ENCODE assay signal across 31 mouse cellular contexts in the genomic region with DNA sequence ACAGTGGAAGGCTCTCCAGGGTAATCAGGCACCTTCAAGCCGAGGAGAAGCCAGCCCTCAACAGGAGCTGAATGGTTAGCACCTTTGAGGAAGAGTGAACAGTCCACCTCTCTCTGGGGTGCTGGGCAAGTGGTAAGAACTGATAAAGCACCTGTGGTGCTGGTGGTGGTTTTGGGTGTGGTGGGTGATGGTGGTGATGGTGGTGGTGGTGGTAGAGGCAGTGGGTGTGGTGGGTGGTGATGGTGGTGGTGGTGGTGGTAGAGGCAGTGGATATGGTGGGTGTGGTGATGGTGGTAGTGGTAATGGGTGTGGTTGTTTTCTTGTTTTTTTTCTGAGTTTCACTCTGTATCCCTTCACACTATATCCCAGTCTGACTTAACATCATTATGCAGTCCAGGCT. TPM values are rescaled to one million over a fixed set of nuclear protein-coding genes. Genes with fewer than 3 reads are reported as not detected.
DNase-seq lines count a peak whose midpoint lies in the region; ATAC-seq and TF ChIP-seq lines count a peak whose summit lies in the region.
"Had no signal": no experiment of that assay in that cellular context is flagged by ENCODE, and none has a peak within 500 bp of the region (broad histone marks: within the 10 kb centered on the region; RNA-seq: fewer than 3 reads in every experiment).

No protein-coding gene starts in this region.

- no peaks in the 10 kb centered on the region for H3K9me3 ChIP-seq in stomach, embryonic 15.5 days
- no peaks in the 10 kb centered on the region for H3K9me3 ChIP-seq in stomach, postnatal 0 days (ENCODE audit: control insufficient read depth, low read length)
- H3K9me3 ChIP-seq in liver, embryonic 14.5 days (ENCODE audit: control insufficient read depth, low read length) = no peaks in the 10 kb centered on the region
- no peaks in the 10 kb centered on the region for H3K9me3 ChIP-seq in forebrain, embryonic 16.5 days (ENCODE audit: control insufficient read depth, low read length)
- H3K9me3 ChIP-seq: embryonic facial prominence, embryonic 12.5 days; forebrain, embryonic 12.5 days had no signal

- no peak overlapping the region for H3K4me3 ChIP-seq in stomach, embryonic 15.5 days (replicated peaks)
- H3K4me3 ChIP-seq in stomach, postnatal 0 days (ENCODE audit: low read depth, low read length) = no peak overlapping the region
- H3K4me3 ChIP-seq in liver, embryonic 14.5 days (ENCODE audit: insufficient read depth in 1 of 2, low read depth in 2 of 2, low read length in 2 of 2) = no peak overlapping the region
- H3K4me3 ChIP-seq in left cerebral cortex, adult 2 months = no peak overlapping the region
- H3K4me3 ChIP-seq in forebrain, embryonic 16.5 days (replicated peaks; ENCODE audit: low read length) = no peak overlapping the region
- H3K4me3 ChIP-seq: embryonic facial prominence, embryonic 12.5 days; forebrain, embryonic 12.5 days; heart, adult 2 months; layer of hippocampus, adult 2 months had no signal

- no peaks in the 10 kb centered on the region for H3K27me3 ChIP-seq in stomach, embryonic 15.5 days (replicated peaks)
- H3K27me3 ChIP-seq in stomach, postnatal 0 days (ENCODE audit: control insufficient read depth, insufficient read depth, low read length) = no peaks in the 10 kb centered on the region
- no peaks in the 10 kb centered on the region for H3K27me3 ChIP-seq in liver, embryonic 14.5 days (ENCODE audit: control insufficient read depth, insufficient read depth, low read length)
- H3K27me3 ChIP-seq in forebrain, embryonic 16.5 days (replicated peaks; ENCODE audit: control insufficient read depth, insufficient read depth, low read length) = no peaks in the 10 kb centered on the region
- H3K27me3 ChIP-seq: embryonic facial prominence, embryonic 12.5 days; forebrain, embryonic 12.5 days had no signal

- H3K4me1 ChIP-seq in stomach, embryonic 15.5 days = peaks cover 4% of the 10 kb centered on the region; the same call in 1 of the 2 replicates
- peaks cover 2% of the 10 kb centered on the region; the same call in 1 of the 2 replicates for H3K4me1 ChIP-seq in stomach, postnatal 0 days (replicated peaks; ENCODE audit: control insufficient read depth, insufficient read depth)
- peaks cover 3 to 29% of the 10 kb centered on the region in 2 experiments; a peak in 2 of 4 replicates for H3K4me1 ChIP-seq in liver, embryonic 14.5 days (replicated peaks; ENCODE audit: control insufficient read depth in 2 of 2, insufficient read depth in 2 of 2, low read length in 1 of 2)
- peaks cover 10% of the 10 kb centered on the region; the same call in 1 of the 2 replicates for H3K4me1 ChIP-seq in forebrain, embryonic 16.5 days (replicated peaks; ENCODE audit: control insufficient read depth, insufficient read depth, low read length)

- H3K4me2 ChIP-seq in stomach, embryonic 15.5 days = no peak overlapping the region
- H3K4me2 ChIP-seq in stomach, postnatal 0 days (replicated peaks; ENCODE audit: low read depth) = no peak overlapping the region
- no peak overlapping the region for H3K4me2 ChIP-seq in liver, embryonic 14.5 days (ENCODE audit: low read depth)
- H3K4me2 ChIP-seq in forebrain, embryonic 16.5 days (ENCODE audit: low read length) = no peak overlapping the region
- H3K4me2 ChIP-seq: embryonic facial prominence, embryonic 12.5 days; forebrain, embryonic 12.5 days; hindbrain, embryonic 14.5 days; lung, embryonic 14.5 days had no signal

- no peak for TF ChIP-seq CTCF in stomach, postnatal 0 days (IDR thresholded peaks at IDR 0.05; ENCODE audit: low read depth)
- no peak for TF ChIP-seq CTCF in liver, embryonic 14.5 days (IDR thresholded peaks at IDR 0.05; ENCODE audit: low read depth)
- TF ChIP-seq CTCF in left cerebral cortex, adult 2 months (IDR thresholded peaks at IDR 0.05) = no peak

- TF ChIP-seq EP300 in stomach, postnatal 0 days (optimal IDR thresholded peaks at IDR 0.05) = no peak
- peak; percentile 22; the same call in 1 of the 2 replicates for TF ChIP-seq EP300 in liver, embryonic 14.5 days (IDR thresholded peaks at IDR 0.05; ENCODE audit: low read depth)

- intact Hi-C loops in left cerebral cortex, adult 2 months (cut with DNase I) = no loop called here
- intact Hi-C loops in left cerebral cortex, postnatal 14 days (cut with DNase I) = no loop called here

- no peak for DNase-seq in stomach, postnatal 0 days (ENCODE audit: low spot score)
- peak in 2 of 3 experiments; percentile 29 to 33 for DNase-seq in liver, embryonic 14.5 days (ENCODE audit: low read depth in 3 of 3, low spot score in 3 of 3)
- no peak for DNase-seq in left cerebral cortex, adult 2 months (ENCODE audit: extremely low spot score in 1 of 2, low spot score in 2 of 2)
- no peak for DNase-seq in left cerebral cortex, postnatal 14 days (ENCODE audit: low spot score in 2 of 2)
- DNase-seq: adrenal gland, postnatal 10 days; cerebellum, adult 11-12 months; cerebellum, adult 9-11 months; embryo, embryonic 11 days; gastrocnemius, postnatal 36 days; heart, adult 2 months; kidney, postnatal 36 days; left cerebral cortex, postnatal 4 days; lung, embryonic 14.5 days; lung, postnatal 14 days; midbrain, embryonic 14.5 days; spleen, adult 18-20 months; thymus, adult 2 months; thymus, postnatal 36 days had no signal

- H3K36me3 ChIP-seq in stomach, embryonic 15.5 days = no peaks in the 10 kb centered on the region
- no peaks in the 10 kb centered on the region for H3K36me3 ChIP-seq in stomach, postnatal 0 days (ENCODE audit: control insufficient read depth, insufficient read depth, low read length)
- no peaks in the 10 kb centered on the region for H3K36me3 ChIP-seq in liver, embryonic 14.5 days (replicated peaks; ENCODE audit: control insufficient read depth, insufficient read depth, low read depth)
- H3K36me3 ChIP-seq in forebrain, embryonic 16.5 days (ENCODE audit: control insufficient read depth, insufficient read depth) = no peaks in the 10 kb centered on the region
- H3K36me3 ChIP-seq: embryonic facial prominence, embryonic 12.5 days; forebrain, embryonic 12.5 days had no signal

- 0 out of 2 replicates have a peak, but pooled peaks have one; percentile 32 for ATAC-seq in stomach, embryonic 15.5 days (ENCODE audit: insufficient read depth, low FRiP score, low read depth)
- ATAC-seq in stomach, postnatal 0 days (ENCODE audit: low FRiP score, low TSS enrichment) = no peak
- peak; percentile 55; the same call in 1 of the 2 replicates for ATAC-seq in erythroid progenitor cell, adult 5-6 weeks (replicated peaks; ENCODE audit: low FRiP score, poor library complexity, severe bottlenecking)
- ATAC-seq in liver, embryonic 14.5 days (ENCODE audit: insufficient read depth) = peak; percentile 87
- ATAC-seq in forebrain, embryonic 16.5 days = no peak
- ATAC-seq: intestine, postnatal 0 days had no signal

- no peak overlapping the region for H3K9ac ChIP-seq in stomach, embryonic 15.5 days
- H3K9ac ChIP-seq in stomach, postnatal 0 days (ENCODE audit: low read length) = no peak overlapping the region
- no peak overlapping the region for H3K9ac ChIP-seq in liver, embryonic 14.5 days (replicated peaks)
- H3K9ac ChIP-seq in forebrain, embryonic 16.5 days (replicated peaks; ENCODE audit: low read depth, low read length) = no peak overlapping the region
- H3K9ac ChIP-seq: embryonic facial prominence, embryonic 12.5 days; forebrain, embryonic 12.5 days; hindbrain, embryonic 14.5 days; lung, embryonic 14.5 days had no signal

- no peak overlapping the region for H3K27ac ChIP-seq in stomach, embryonic 15.5 days
- H3K27ac ChIP-seq in stomach, postnatal 0 days (replicated peaks) = no peak overlapping the region
- H3K27ac ChIP-seq in liver, embryonic 14.5 days = no peak overlapping the region
- H3K27ac ChIP-seq in left cerebral cortex, adult 2 months = no peak overlapping the region
- H3K27ac ChIP-seq in forebrain, embryonic 16.5 days (ENCODE audit: low read length) = no peak overlapping the region
- H3K27ac ChIP-seq: embryonic facial prominence, embryonic 12.5 days; forebrain, embryonic 12.5 days; heart, adult 2 months; hindbrain, embryonic 14.5 days; layer of hippocampus, adult 2 months had no signal

- 100% methylated on average over 1 of the region's 1 CpGs for WGBS in stomach, embryonic 15.5 days
- 94% methylated on average over 1 of the region's 1 CpGs for WGBS in stomach, postnatal 0 days
- 11% methylated on average over 1 of the region's 1 CpGs for WGBS in liver, embryonic 14.5 days (ENCODE audit: insufficient replicate concordance)
- WGBS in forebrain, embryonic 16.5 days = 81% methylated on average over 1 of the region's 1 CpGs

RNA-seq across cellular contexts. Expression of a gene that starts 2.6 kb away (rescaled TPM):
- 1.1 and 1.3 TPM in 2 replicates for polyA plus RNA-seq in stomach, embryonic 15.5 days (2015; fragmentation: Nextera tagmentation; extraction: Ambion mirVana)
- 0.91 and 1.1 TPM in 2 replicates for polyA plus RNA-seq in stomach, postnatal 0 days (2015; fragmentation: Nextera tagmentation; extraction: Ambion mirVana)
- not detected in 2 replicates for total RNA-seq in erythroid progenitor cell, adult 5-6 weeks (2015; ENCODE audit: low replicate concordance)
- not detected in 2 replicates for total RNA-seq in erythroid progenitor cell, adult 5-6 weeks (2017; ENCODE audit: low replicate concordance)
- polyA plus RNA-seq in liver, embryonic 14.5 days (2012; rRNA removed) = 0.04 TPM in 1 of 2 replicates, not detected in the other
- polyA plus RNA-seq in liver, embryonic 14.5 days (2014; fragmentation: Nextera tagmentation; extraction: Ambion mirVana) = 0.21 TPM in 1 of 2 replicates, not detected in the other
- total RNA-seq in left cerebral cortex, adult 2 months (2021) = under 1 TPM in 1 of 2 experiments, not detected in 1; 0.33 TPM
- total RNA-seq in left cerebral cortex, postnatal 14 days (2021) = not detected
- 0.91 TPM in 1 of 2 replicates, not detected in the other for polyA plus RNA-seq in forebrain, embryonic 16.5 days (2015; fragmentation: Nextera tagmentation; extraction: Ambion mirVana)
- total RNA-seq: ES-E14; hematopoietic stem cell, adult 5-6 weeks; left cerebral cortex, postnatal 4 days; neutrophil, adult 5-6 weeks had no signal
- polyA plus RNA-seq: forebrain, embryonic 12.5 days had no signal

RNA-seq across cellular contexts. Expression of a gene that starts 8.5 kb away (rescaled TPM):
- not detected in 2 replicates for polyA plus RNA-seq in stomach, embryonic 15.5 days (2015; fragmentation: Nextera tagmentation; extraction: Ambion mirVana)
- polyA plus RNA-seq in stomach, postnatal 0 days (2015; fragmentation: Nextera tagmentation; extraction: Ambion mirVana) = 0.25 and 0.51 TPM in 2 replicates
- total RNA-seq in erythroid progenitor cell, adult 5-6 weeks (2015; ENCODE audit: low replicate concordance) = not detected in 2 replicates
- total RNA-seq in erythroid progenitor cell, adult 5-6 weeks (2017; ENCODE audit: low replicate concordance) = not detected in 2 replicates
- 0.31 and 0.40 TPM in 2 replicates for polyA plus RNA-seq in liver, embryonic 14.5 days (2012; rRNA removed)
- polyA plus RNA-seq in liver, embryonic 14.5 days (2014; fragmentation: Nextera tagmentation; extraction: Ambion mirVana) = 0.08 and 0.25 TPM in 2 replicates
- total RNA-seq in left cerebral cortex, adult 2 months (2021) = under 1 TPM in 1 of 2 experiments, not detected in 1; 0.19 TPM
- total RNA-seq in left cerebral cortex, postnatal 14 days (2021) = under 1 TPM; 0.20 to 0.40 TPM
- polyA plus RNA-seq in forebrain, embryonic 16.5 days (2015; fragmentation: Nextera tagmentation; extraction: Ambion mirVana) = not detected in 2 replicates
- total RNA-seq: hematopoietic stem cell, adult 5-6 weeks; layer of hippocampus, adult 2 months; left cerebral cortex, postnatal 4 days; neutrophil, adult 5-6 weeks had no signal
- polyA plus RNA-seq: forebrain, embryonic 12.5 days; hindbrain, embryonic 14.5 days; kidney, embryonic 14.5 days; midbrain, embryonic 14.5 days; neural tube, embryonic 11.5 days had no signal

Comparison
In these comparisons a context has a peak if more than half of its experiments do, and no peak if none do; other contexts are left out.
1. ATAC-seq: peak in stomach, embryonic 15.5 days (single experiment), erythroid progenitor cell, adult 5-6 weeks (single experiment) and liver, embryonic 14.5 days (single experiment); none in stomach, postnatal 0 days (single experiment) and forebrain, embryonic 16.5 days (single experiment).
2. DNase-seq: peak in liver, embryonic 14.5 days (2 of 3); none in stomach, postnatal 0 days (single experiment), left cerebral cortex, adult 2 months (0 of 2) and left cerebral cortex, postnatal 14 days (0 of 2).